Mouse (Mus musculus) lung, postnatal 0 days (tissue): Measurements from ENCODE around the gene Gal3st2. TPM values are rescaled to one million over a fixed set of nuclear protein-coding genes. Genes with fewer than 3 reads are reported as not detected.
"Not testable (repeated sequence)": the region's sequence is repeated elsewhere in the genome, so short reads cannot be mapped to it uniquely, and the experiment has no call there.

ENCODE experiments used
- ATAC-seq: fragments of 200-750 bp; cut with Nextera tagmentation; 2 replicates; pipeline ENCODE4 v1.8.0; 2017; ENCODE audit warnings: moderate library complexity
- DNase-seq: peaks from one replicate; pipeline ENCODE4 v3.0.0-alpha.2; 2016; ENCODE audit warnings: low spot score
- H3K27ac ChIP-seq: fragments of 300-500 bp; sonication (generic); 2 replicates; pipeline ENCODE4 v1.5.1; 2014; ENCODE audit warnings: antibody characterized with exemption, mild to moderate bottlenecking, low read length, mixed read lengths
- H3K27me3 ChIP-seq: fragments of 300-500 bp; sonication (generic); replicated peaks from 2 replicates; pipeline ENCODE4 v1.6.1; 2014; ENCODE audit warnings: low read length, mixed read lengths; ENCODE audit not compliant: insufficient read depth
- H3K36me3 ChIP-seq: fragments of 300-500 bp; sonication (generic); 2 replicates; pipeline ENCODE4 v1.6.1; 2014; ENCODE audit warnings: low read length, mixed read lengths; ENCODE audit not compliant: insufficient read depth
- H3K4me1 ChIP-seq: fragments of 300-500 bp; sonication (generic); 2 replicates; pipeline ENCODE4 v1.6.1; 2014; ENCODE audit warnings: antibody characterized with exemption, low read depth, low read length, mixed read lengths; ENCODE audit not compliant: insufficient read depth
- H3K4me2 ChIP-seq: fragments of 300-500 bp; sonication (generic); replicated peaks from 2 replicates; pipeline ENCODE4 v1.6.1; 2014; ENCODE audit warnings: low read depth, mild to moderate bottlenecking, low read length, moderate library complexity, mixed read lengths
- H3K4me3 ChIP-seq: fragments of 300-500 bp; sonication (generic); 2 replicates; pipeline ENCODE4 v1.5.1; 2014; ENCODE audit warnings: low read depth, low read length
- H3K9ac ChIP-seq: fragments of 300-500 bp; sonication (generic); replicated peaks from 2 replicates; pipeline ENCODE4 v1.6.1; 2014; ENCODE audit warnings: low read depth, mild to moderate bottlenecking
- H3K9me3 ChIP-seq: fragments of 300-500 bp; sonication (generic); 2 replicates; pipeline ENCODE4 v1.6.1; 2016; ENCODE audit warnings: low read length, mixed read lengths
- CTCF ChIP-seq: IDR thresholded peaks from 2 replicates; pipeline ENCODE4 v1.5.1; 2016; ENCODE audit warnings: antibody characterized with exemption, mild to moderate bottlenecking
- EP300 ChIP-seq: IDR thresholded peaks from 2 replicates; pipeline ENCODE4 v1.6.1; 2016; ENCODE audit warnings: antibody characterized with exemption, mild to moderate bottlenecking, control low read depth
- WGBS: fragments of 180-500 bp; shearing (Covaris S2); extraction: QIAGEN DNeasy Blood & Tissue Kit; methylation state at CpG from one replicate; pipeline ENCODE4 v1.1.7; 2014; 5-methylcytosine and 5-hydroxymethylcytosine counted together
- polyA plus RNA-seq: library from polyadenylated mRNA; unstranded; fragments of >200 nt; fragmentation: Nextera tagmentation; extraction: Ambion mirVana; gene quantifications from 2 replicates; pipeline ENCODE4 v1.2.1, GENCODE M21; 2015

The Gal3st2 gene
- 0.19 and 0.25 TPM in 2 replicates for polyA plus RNA-seq

DNA sequence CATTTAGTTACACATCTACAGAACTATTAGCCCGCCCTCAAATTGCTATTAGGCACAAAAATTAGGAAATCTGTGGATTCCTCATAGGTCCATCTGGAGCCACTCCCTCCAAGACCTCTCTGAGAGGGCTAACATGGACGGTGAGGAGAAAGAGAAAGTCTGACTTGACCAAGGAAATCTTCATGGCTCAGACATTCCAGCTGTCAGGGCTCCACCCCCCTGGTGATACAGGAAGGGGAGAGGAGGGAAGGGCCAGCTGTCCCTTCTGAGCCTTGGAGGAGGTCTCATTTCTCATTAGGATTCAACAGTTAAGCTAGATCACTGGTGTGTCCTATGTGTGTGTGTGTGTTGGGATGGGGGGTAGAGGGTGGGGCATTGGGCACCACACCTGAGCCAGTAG, at the start of gene Gal3st2:
Gene Gal3st2 (plus strand): TSS at position 259 of the 400 bp plus-strand sequence.
- WGBS: 37% methylated on average over 2 of the region's 2 CpGs
- H3K4me1 ChIP-seq, H3K27me3 ChIP-seq, H3K9ac ChIP-seq, H3K36me3 ChIP-seq, H3K27ac ChIP-seq, H3K4me2 ChIP-seq, H3K4me3 ChIP-seq, H3K9me3 ChIP-seq: not testable (repeated sequence)
- peak; percentile 50 for DNase-seq
- ATAC-seq: peak; percentile 50

DNA sequence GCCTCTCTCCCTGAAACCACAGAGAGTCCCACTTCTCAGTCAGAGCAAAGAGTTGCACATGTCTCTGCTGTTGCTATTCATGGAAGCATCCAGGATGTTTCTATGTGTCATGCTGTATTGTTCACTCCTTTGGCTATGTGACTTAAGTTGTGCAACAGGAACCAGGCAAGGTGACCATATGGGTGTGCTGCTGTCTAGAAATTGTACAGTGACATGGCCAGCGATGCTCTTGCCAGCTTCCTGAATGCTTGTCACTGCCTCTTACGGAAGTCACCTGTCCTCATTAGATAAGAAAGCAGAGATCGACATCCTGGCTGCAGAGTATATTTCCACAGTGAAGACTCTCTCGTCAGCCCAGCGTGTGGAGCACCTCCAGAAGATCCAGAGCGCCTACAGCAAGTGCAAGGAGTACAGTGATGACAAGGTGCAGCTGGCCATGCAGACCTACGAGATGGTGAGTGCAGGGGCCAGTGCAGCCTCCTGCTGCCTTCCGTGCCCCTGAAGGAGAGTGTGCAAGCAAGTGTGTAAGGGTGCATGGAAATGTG, 49.5 kb upstream of the Gal3st2 start:
- H3K4me3 ChIP-seq: no peak overlapping the region
- H3K36me3 ChIP-seq: peaks cover 49% of the 10 kb centered on the region; the same call in 1 of the 2 replicates
- 85% methylated on average over 8 of the region's 8 CpGs for WGBS
- no peak overlapping the region for H3K9ac ChIP-seq
- H3K4me2 ChIP-seq: no peak overlapping the region
- H3K9me3 ChIP-seq: no peaks in the 10 kb centered on the region
- H3K27me3 ChIP-seq: no peaks in the 10 kb centered on the region
- DNase-seq (no peak), ATAC-seq (no peak)
- H3K27ac ChIP-seq: no peak overlapping the region
- H3K4me1 ChIP-seq: no peaks in the 10 kb centered on the region
- TF ChIP-seq EP300 (no peak), CTCF (no peak)

DNA sequence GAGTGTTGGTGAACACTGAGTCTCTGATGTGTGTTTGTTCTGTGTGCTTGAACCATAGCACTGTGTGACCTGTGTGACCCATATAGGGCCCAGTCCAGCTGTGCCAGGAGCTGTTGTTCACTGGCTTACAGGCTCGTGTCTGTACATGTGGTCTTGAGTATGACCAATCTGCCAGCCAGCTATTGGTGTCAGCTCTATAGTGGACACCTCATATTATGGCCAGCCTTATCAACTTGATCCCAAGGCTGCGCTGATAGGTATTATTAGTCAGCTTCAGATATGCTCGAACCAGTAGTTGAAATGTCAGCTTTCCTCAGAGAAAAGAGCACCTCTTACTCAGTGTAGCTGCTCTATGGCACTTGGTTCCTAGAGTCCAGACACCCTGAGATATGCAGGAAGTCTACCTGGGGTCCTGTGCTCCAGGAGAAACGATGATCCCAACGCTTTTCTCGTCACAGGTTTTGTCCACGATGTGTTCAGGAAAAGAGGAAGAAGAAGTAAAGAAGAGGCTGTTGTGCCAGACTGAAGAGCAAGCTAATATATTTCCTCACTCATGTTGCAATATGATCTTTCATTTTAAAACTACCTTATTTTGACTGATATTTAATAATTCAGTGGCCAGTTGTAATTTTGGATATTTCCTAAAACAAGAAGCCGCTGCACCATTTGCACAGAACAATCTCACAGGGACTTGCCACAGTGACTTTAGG, 43.1 kb upstream of the Gal3st2 start:
- H3K4me2 ChIP-seq: no peak overlapping the region
- H3K4me3 ChIP-seq: no peak overlapping the region
- DNase-seq (no peak), ATAC-seq (no peak)
- WGBS: 92% methylated on average over 8 of the region's 8 CpGs
- H3K9ac ChIP-seq: no peak overlapping the region
- H3K27me3 ChIP-seq: no peaks in the 10 kb centered on the region
- TF ChIP-seq EP300 (no peak), CTCF (no peak)
- no peaks in the 10 kb centered on the region for H3K4me1 ChIP-seq
- H3K27ac ChIP-seq: no peak overlapping the region
- H3K36me3 ChIP-seq: peaks cover 55% of the 10 kb centered on the region
- no peaks in the 10 kb centered on the region for H3K9me3 ChIP-seq

DNA sequence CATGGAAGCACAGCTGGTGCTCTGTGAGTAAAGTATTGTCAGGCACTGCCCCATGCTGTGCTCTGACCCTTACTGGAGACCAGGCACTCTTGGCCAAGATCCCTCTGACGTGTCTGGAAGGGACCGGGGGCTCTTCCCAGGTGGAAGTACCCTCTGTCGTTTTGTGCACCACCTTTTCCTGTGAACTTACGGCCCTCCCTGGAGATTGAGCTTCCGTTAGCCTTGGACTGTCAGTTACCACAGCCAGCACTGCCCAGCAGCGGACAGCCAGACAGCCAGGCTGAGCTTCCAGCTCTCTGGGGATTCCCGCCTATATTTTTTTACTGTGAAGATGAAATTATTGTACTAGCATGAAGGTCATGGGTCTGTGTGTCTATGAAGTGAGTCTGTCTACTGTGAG, 42.4 kb upstream of the Gal3st2 start:
- Histone ChIP-seq H3K4me1 (no peaks in the 10 kb centered on the region), H3K27ac (no peak overlapping the region), H3K27me3 (no peaks in the 10 kb centered on the region), H3K9me3 (no peaks in the 10 kb centered on the region), H3K36me3 (peaks cover 48% of the 10 kb centered on the region), H3K4me2 (no peak overlapping the region), H3K4me3 (no peak overlapping the region), H3K9ac (no peak overlapping the region)
- ATAC-seq (no peak), DNase-seq (no peak)
- WGBS: 82% methylated on average over 7 of the region's 7 CpGs
- TF ChIP-seq EP300 (no peak), CTCF (no peak)

DNA sequence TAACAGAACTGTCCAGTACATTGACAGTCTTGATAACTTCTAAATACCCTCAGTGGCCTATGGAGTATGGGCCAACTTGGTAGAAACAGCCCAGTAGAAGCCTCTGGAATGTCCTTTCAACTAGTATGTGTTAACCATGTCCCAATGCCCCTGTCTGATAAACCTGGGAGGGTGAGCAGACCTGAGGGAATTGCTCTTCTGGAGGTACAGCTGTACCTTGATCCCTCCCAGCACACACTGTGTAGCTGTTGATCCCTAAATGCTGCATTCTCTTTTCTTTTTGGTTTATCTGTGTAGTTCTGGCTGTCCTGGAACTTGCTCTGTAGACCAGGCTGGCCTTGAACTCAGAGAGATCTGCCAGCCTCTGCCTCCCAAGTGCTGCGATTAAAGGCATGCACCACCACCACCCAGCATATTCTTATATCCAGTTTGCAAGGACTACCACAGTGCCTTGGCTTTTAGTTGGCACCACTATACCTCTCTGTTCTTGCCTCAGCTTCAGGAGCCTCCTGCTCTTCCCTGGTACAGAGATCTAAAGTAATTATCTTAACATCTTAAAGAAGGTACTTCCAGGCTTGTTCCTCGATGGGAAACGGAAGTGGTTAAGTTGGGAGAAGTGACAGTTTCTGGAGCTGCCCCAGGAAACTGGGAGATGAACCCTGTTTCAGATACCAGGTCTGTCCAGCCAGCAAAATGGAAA, 37.2 kb upstream of the Gal3st2 start:
- ATAC-seq: no peak
- Histone ChIP-seq H3K4me2 (no peak overlapping the region), H3K4me1 (peaks cover 11% of the 10 kb centered on the region; the same call in 1 of the 2 replicates), H3K9ac (peak overlapping the region; percentile 62), H3K27ac (peak overlapping the region; percentile 96), H3K36me3 (peaks cover 10% of the 10 kb centered on the region; the same call in 1 of the 2 replicates), H3K4me3 (0 out of 2 replicates have a peak overlapping the region, but pooled peaks have one; percentile 57), H3K9me3 (no peaks in the 10 kb centered on the region), H3K27me3 (no peaks in the 10 kb centered on the region)
- WGBS: 61% methylated on average over 3 of the region's 3 CpGs
- DNase-seq: no peak
- TF ChIP-seq EP300: no peak
- TF ChIP-seq CTCF: no peak

DNA sequence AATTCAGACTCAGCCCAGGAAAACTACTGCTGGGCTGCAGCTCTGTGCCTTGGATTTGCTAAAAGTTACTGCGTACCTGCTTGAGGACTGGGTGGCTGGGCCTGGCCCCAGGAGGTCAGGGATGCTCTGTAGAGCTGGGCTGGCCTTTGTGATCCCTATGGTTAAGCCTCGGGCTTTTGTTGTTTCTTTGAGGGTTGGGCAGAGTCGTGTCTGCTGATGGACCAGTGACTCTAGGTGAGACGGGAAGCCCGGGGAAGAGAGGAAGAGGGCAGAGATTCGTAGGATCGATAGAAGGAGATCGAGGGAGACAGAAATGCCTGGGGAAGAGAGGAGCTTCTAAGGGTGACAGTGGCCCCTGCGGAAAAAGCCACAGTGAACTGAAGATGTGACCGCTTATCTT, 36.5 kb upstream of the Gal3st2 start, which contains the start of gene D2hgdh:
Gene D2hgdh (plus strand): TSS at position 301 of the 400 bp plus-strand sequence.
- Histone ChIP-seq H3K27ac (peak within 1 kb of the TSS; percentile 96), H3K4me2 (peak within 1 kb of the TSS; percentile 65), H3K36me3 (peaks cover 3% of the 10 kb centered on the region; the same call in 1 of the 2 replicates), H3K9ac (peak within 1 kb of the TSS; percentile 62), H3K4me3 (peak within 1 kb of the TSS; percentile 57), H3K9me3 (no peaks in the 10 kb centered on the region), H3K4me1 (peaks cover 11% of the 10 kb centered on the region; the same call in 1 of the 2 replicates), H3K27me3 (no peaks in the 10 kb centered on the region)
- TF ChIP-seq CTCF (no peak), EP300 (no peak)
- peak; percentile 6 for ATAC-seq
- 8% methylated on average over 10 of the region's 10 CpGs for WGBS
- DNase-seq: no peak
